Mouse (Mus musculus) heart, adult 8-10 months (tissue): ENCODE results near the gene Atxn7l3b. TPM values are rescaled to one million over a fixed set of nuclear protein-coding genes. Genes with fewer than 3 reads are reported as not detected.

ENCODE experiments used
- DNase-seq: peaks from one replicate; pipeline ENCODE4 v3.0.0; 2022; ENCODE audit warnings: low spot score
- total RNA-seq, 4 experiments: library from RNA; stranded (reverse); gene quantifications; 2 replicates each; pipeline ENCODE4 v1.2.4; 2022

Atxn7l3b gene
- total RNA-seq, 4 experiments from 2014 or later, result 19.1 to 22.6 (median 19.9) TPM

DNA sequence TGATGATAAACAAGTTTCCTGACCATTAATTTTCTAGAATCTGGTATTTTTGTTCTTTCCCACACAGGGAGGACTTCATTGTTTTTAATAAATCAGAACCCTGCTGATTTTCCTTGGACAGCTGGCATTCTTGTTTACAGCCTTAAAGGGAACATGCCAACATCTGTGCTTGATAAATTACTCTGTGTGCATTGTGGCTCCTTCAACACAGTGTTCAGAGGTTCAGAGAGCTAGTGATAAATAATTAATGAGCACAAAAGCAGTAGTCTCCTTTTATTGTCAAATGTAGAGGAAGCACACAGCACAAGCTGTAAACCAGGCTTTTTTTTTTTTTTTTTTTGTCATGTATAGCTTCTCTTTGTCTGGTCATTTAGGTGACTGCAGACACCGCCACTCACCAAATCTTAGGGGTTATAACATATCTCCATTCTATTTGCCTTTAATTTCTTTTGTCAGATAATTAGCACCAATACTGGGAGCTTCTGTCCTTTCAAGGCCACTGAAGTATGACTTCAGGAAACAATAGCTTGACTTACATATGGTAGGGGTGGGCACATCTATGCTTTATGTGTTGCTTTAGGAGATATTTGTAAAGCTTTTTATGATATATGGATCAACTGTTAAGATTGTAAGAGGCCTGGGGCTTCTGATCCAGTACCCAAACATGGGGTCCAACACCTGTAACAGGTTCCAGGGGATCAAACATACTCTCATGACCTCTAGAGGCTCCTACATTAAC is 52.0 kb downstream of the Atxn7l3b start:
- DNase-seq, result no peak
